Mouse (Mus musculus) layer of hippocampus, adult 18-20 months (tissue): ENCODE measurements at regions not wholly inside any gene's neighbourhood (a gene's known extent, or its start where the extent isn't known, plus 50 kb on each side); places are given as distances from the start of the nearest gene placed in this dataset.

Experiments used
- DNase-seq, 2 experiments: peaks; one replicate each; pipeline ENCODE4 v3.0.0; 2022; ENCODE audit warnings: low spot score in 2 of 2

DNA sequence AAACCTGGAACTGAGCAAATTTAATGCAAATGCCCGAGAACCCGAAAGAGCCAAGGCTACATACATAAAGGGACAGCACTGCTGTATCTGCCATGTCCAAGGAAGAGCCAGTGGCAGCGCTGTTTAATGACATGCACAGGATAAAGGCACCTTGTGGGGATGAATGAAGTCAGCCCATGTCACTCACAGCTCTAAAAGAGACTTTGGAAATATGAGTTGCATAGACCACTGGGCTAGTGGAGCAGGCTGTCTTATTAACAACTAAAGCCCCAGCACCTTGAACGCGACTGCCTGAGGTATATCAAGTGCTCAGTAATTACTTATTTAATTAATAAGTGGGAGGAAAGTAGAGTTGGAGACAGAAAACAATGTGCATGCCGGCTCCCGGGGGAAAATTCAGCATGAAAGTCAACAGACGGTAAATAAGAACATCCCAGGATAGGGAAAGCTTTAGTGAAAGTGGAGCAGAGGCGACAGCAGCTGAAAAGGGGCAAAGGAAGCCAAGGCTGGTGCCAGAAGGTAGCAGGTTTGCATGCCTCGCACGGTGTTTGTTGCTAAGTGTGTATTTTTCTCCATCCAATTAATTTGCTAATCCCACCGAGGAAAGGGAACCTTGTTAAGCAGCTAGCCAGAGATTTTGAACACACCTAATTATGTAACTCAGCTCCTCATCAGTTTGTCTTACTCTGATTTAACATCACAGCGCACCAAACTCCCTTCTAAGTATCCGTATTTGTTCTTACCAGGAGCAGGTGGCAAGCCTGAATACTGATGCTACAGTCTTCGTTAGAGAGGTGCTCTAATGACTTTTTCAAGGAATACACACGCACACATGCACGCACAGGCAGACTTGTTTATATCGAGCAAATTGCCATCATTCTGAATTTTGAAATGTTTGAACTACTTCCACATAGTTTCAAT lies 167.4 kb downstream of the Triml1 start:
- no peak for DNase-seq

DNA sequence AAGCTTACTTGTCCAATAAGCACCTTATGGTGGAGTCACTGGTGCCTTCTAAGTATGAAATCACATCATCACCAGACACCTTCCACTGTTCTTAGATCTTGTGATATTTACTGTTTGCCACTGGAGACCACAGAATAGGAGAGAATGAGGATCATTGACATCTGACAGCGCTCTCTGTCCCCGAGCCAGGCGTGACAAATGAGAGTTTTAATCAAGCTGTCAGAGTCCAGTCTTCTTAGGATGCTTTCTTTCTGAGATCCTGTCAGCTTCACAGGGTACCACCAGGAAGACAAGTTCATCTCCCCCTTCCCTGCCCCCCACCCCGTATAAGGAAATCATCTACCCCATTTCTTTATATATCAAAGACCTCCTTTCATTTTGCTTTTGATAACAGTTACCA lies 168.7 kb downstream of the Triml1 start:
- no peak for DNase-seq

DNA sequence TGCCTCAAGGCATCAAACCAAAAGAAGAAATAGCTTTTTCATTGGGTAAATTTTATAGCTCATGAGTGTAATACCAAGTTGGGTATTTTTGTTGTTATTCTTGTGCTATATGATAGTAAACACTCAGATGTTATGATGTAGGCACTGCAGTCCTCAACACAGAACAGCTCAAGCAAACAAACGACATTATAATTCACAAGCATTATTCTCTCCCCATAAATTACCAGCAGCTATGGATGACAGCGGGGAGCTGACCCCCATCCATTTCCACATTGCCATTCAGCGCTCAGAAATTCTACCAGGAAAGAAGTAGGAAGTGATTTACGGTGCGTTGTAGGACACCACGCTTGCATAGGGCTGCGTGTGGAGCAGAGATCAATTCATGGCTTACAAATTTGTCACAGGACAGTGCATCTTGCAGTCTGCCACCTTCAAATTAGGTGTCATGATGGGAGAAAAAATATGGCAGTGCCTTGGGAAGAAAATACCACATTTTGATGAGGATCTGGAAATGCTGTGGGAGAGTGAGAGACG lies 173.4 kb downstream of the Triml1 start:
- no peak for DNase-seq

DNA sequence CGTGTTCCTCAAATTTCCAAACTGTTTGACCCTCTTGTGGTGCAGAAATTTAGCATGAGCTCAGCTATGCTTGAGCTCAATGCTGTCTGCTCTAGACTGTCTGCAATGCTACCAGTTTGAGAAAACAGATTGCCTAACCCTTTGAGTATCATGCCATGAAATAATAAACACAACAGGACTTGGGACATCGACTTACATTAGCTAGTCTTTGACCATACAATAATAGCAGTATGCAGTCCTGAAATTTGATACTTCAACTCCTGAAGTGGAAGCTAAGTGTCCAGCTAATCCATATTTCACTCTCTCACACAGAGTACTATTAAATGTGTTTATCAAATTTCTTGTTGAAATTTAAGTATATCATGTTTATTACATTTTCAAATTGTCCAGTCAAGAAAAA lies 176.8 kb downstream of the Triml1 start:
- DNase-seq, result no peak

- DNase-seq, result peak in 1 of 2 experiments; percentile 14
These were observed 183.1 kb downstream of the Triml1 start for GRCm38 (mm10) chr8:42958052-42958805.

DNA sequence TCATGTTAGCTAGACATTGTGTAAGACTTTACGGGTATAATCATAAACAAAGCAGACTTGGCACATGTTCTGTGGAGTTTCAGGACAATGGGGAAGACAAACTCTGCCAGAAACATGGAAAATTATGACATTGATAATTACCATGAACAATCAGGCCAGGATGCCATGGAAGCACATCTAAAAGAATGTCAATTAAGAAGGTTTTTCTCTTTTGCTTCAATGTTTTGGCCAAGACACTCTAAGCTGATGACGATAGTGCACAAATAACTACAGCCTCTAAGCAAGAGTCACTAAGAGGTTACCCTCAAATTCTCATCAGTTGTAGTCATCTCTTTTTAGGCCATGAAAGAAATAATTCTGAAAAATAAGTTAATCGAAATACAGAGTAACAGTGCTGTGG lies 208.7 kb downstream of the Triml1 start:
- DNase-seq, result no peak

DNA sequence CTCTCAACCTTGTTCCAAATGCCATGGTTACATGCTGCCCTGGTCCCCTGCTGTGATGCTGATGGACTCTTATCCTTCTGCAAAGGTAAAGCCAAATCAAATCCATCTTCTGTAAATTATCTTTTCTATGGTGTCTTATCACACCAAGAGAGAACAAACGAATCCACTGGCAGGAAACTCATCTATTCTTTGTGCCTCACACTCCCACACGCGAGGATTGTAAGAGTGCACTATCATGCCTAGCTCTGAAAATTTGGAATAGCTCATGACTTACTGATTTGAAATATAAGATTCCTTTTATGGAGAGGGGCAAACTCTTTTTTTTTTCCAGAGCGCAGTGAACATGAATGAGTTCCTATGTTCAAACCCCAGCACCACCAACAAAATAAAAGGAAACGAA lies 249.6 kb downstream of the Triml1 start:
- no peak for DNase-seq

- peak in 1 of 2 experiments; percentile 53 for DNase-seq
These were observed 254.8 kb downstream of the Triml1 start for GRCm38 (mm10) chr8:42886516-42886915.

DNA sequence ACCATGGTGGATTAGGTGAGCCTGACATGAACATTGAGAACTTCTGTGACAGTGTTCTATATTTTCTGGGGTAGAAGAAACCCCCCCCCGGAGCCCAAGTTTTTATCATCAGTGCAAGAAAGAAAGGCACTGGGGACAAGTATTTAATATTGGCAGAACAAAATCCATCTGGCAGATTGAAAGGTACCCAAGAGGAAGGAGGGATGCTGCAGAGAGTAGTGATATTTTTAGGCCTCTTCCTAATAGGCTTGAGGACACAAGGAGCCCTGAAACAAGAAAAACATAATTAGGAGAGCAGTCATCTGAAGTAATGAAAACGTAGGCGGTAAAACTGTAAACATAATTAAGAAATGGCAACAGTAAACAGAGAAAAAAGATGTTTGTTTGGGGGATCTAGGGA lies 271.0 kb downstream of the Triml1 start:
- no peak for DNase-seq
